Mouse (Mus musculus): ENCODE results near the gene Adgrg7. TPM values are rescaled to one million over a fixed set of nuclear protein-coding genes. Genes with fewer than 3 reads are reported as not detected.

Adgrg7 gene
- 0.03 TPM in 1 of 2 replicates, not detected in the other for polyA plus RNA-seq (2015; fragmentation: Nextera tagmentation; extraction: Ambion mirVana)

GRCm38 (mm10) chr16:56795481-56796139 is at the start of gene Adgrg7:
TSS of gene Adgrg7 (minus strand) at chr16:56795855.
- no peak for ATAC-seq (ENCODE audit: insufficient read depth)
- Histone ChIP-seq H3K4me2 (no peak within 1 kb of the TSS), H3K27ac (replicated peaks) (no peak within 1 kb of the TSS), H3K9ac (no peak within 1 kb of the TSS), H3K27me3 (no peaks in the 10 kb centered on the region), H3K4me1 (replicated peaks) (peaks cover 12% of the 10 kb centered on the region), H3K9me3 (replicated peaks) (no peaks in the 10 kb centered on the region), H3K4me3 (replicated peaks) (no peak within 1 kb of the TSS), H3K36me3 (replicated peaks) (no peaks in the 10 kb centered on the region)
- 32% methylated on average over 8 of the region's 8 CpGs for WGBS (ENCODE audit: insufficient replicate concordance)

- 45% methylated on average over 5 of the region's 5 CpGs for WGBS (ENCODE audit: insufficient replicate concordance)
- Histone ChIP-seq H3K27me3 (no peaks in the 10 kb centered on the region), H3K4me1 (replicated peaks) (no peaks in the 10 kb centered on the region), H3K9ac (no peak overlapping the region), H3K36me3 (replicated peaks) (no peaks in the 10 kb centered on the region), H3K27ac (replicated peaks) (no peak overlapping the region), H3K4me2 (no peak overlapping the region), H3K4me3 (replicated peaks) (no peak overlapping the region), H3K9me3 (replicated peaks) (no peaks in the 10 kb centered on the region)
- ATAC-seq (ENCODE audit: insufficient read depth): no peak
These were observed 47.3 kb upstream of the Adgrg7 start for GRCm38 (mm10) chr16:56842988-56843387.

GRCm38 (mm10) chr16:56833312-56833711 is 37.7 kb upstream of the Adgrg7 start:
- WGBS (ENCODE audit: insufficient replicate concordance): 66% methylated on average over 1 of the region's 1 CpGs

GRCm38 (mm10) chr16:56831986-56832385 is 36.3 kb upstream of the Adgrg7 start:
- no peak for ATAC-seq (ENCODE audit: insufficient read depth)

More at GRCm38 (mm10) chr16:56833312-56833711, 37.7 kb upstream of the Adgrg7 start:
- H3K4me3 ChIP-seq (replicated peaks): no peak overlapping the region
- H3K9ac ChIP-seq: no peak overlapping the region
- no peaks in the 10 kb centered on the region for H3K4me1 ChIP-seq (replicated peaks)
- H3K9me3 ChIP-seq (replicated peaks): no peaks in the 10 kb centered on the region
- H3K27me3 ChIP-seq: no peaks in the 10 kb centered on the region
- H3K27ac ChIP-seq (replicated peaks): no peak overlapping the region
- ATAC-seq (ENCODE audit: insufficient read depth): no peak
- no peaks in the 10 kb centered on the region for H3K36me3 ChIP-seq (replicated peaks)
- no peak overlapping the region for H3K4me2 ChIP-seq

GRCm38 (mm10) chr16:56801370-56802109 is 5.9 kb upstream of the Adgrg7 start:
- peak; percentile 96 for ATAC-seq (ENCODE audit: insufficient read depth)
- peak overlapping the region; percentile 58 for H3K27ac ChIP-seq (replicated peaks)
- WGBS (ENCODE audit: insufficient replicate concordance): 23% methylated on average over 6 of the region's 6 CpGs
- no peaks in the 10 kb centered on the region for H3K9me3 ChIP-seq (replicated peaks)
- no peaks in the 10 kb centered on the region for H3K27me3 ChIP-seq
- no peaks in the 10 kb centered on the region for H3K36me3 ChIP-seq (replicated peaks)
- no peak overlapping the region for H3K4me3 ChIP-seq (replicated peaks)
- H3K9ac ChIP-seq: no peak overlapping the region
- peaks cover 35% of the 10 kb centered on the region for H3K4me1 ChIP-seq (replicated peaks)
- H3K4me2 ChIP-seq: peak overlapping the region; percentile 19

More at GRCm38 (mm10) chr16:56831986-56832385, 36.3 kb upstream of the Adgrg7 start:
- Histone ChIP-seq H3K9ac (no peak overlapping the region), H3K4me1 (replicated peaks) (no peaks in the 10 kb centered on the region), H3K4me3 (replicated peaks) (no peak overlapping the region), H3K36me3 (replicated peaks) (no peaks in the 10 kb centered on the region), H3K27me3 (no peaks in the 10 kb centered on the region), H3K9me3 (replicated peaks) (no peaks in the 10 kb centered on the region), H3K27ac (replicated peaks) (no peak overlapping the region), H3K4me2 (no peak overlapping the region)
- 71% methylated on average over 2 of the region's 2 CpGs for WGBS (ENCODE audit: insufficient replicate concordance)

- Histone ChIP-seq H3K4me2 (peak overlapping the region; percentile 19), H3K27ac (replicated peaks) (peak overlapping the region; percentile 58)
These were observed 5.3 kb upstream of the Adgrg7 start for GRCm38 (mm10) chr16:56800946-56801345.

GRCm38 (mm10) chr16:56800469-56800868 is 4.8 kb upstream of the Adgrg7 start:
- WGBS (ENCODE audit: insufficient replicate concordance): 38% methylated on average over 2 of the region's 2 CpGs

More at GRCm38 (mm10) chr16:56800946-56801345, 5.3 kb upstream of the Adgrg7 start:
- no peak for ATAC-seq (ENCODE audit: insufficient read depth)
- H3K4me1 ChIP-seq (replicated peaks): peaks cover 35% of the 10 kb centered on the region
- no peak overlapping the region for H3K9ac ChIP-seq
- no peak overlapping the region for H3K4me3 ChIP-seq (replicated peaks)
- WGBS (ENCODE audit: insufficient replicate concordance): 65% methylated on average over 7 of the region's 7 CpGs
- no peaks in the 10 kb centered on the region for H3K27me3 ChIP-seq
- no peaks in the 10 kb centered on the region for H3K9me3 ChIP-seq (replicated peaks)
- no peaks in the 10 kb centered on the region for H3K36me3 ChIP-seq (replicated peaks)

GRCm38 (mm10) chr16:56799541-56800029 is 3.9 kb upstream of the Adgrg7 start:
- H3K9ac ChIP-seq: no peak overlapping the region
- no peak for ATAC-seq (ENCODE audit: insufficient read depth)
- H3K4me2 ChIP-seq: no peak overlapping the region
- 38% methylated on average over 3 of the region's 3 CpGs for WGBS (ENCODE audit: insufficient replicate concordance)
- peaks cover 35% of the 10 kb centered on the region for H3K4me1 ChIP-seq (replicated peaks)
- no peak overlapping the region for H3K4me3 ChIP-seq (replicated peaks)
- H3K27me3 ChIP-seq: no peaks in the 10 kb centered on the region
- H3K9me3 ChIP-seq (replicated peaks): no peaks in the 10 kb centered on the region
- H3K27ac ChIP-seq (replicated peaks): no peak overlapping the region
- no peaks in the 10 kb centered on the region for H3K36me3 ChIP-seq (replicated peaks)

More at GRCm38 (mm10) chr16:56800469-56800868, 4.8 kb upstream of the Adgrg7 start:
- Histone ChIP-seq H3K4me1 (replicated peaks) (peaks cover 35% of the 10 kb centered on the region), H3K27ac (replicated peaks) (peak overlapping the region; percentile 58; the same call in 1 of the 2 replicates), H3K9ac (no peak overlapping the region), H3K4me2 (peak overlapping the region; percentile 19), H3K9me3 (replicated peaks) (no peaks in the 10 kb centered on the region), H3K27me3 (no peaks in the 10 kb centered on the region), H3K36me3 (replicated peaks) (no peaks in the 10 kb centered on the region), H3K4me3 (replicated peaks) (no peak overlapping the region)
- ATAC-seq (ENCODE audit: insufficient read depth): no peak

- 19% methylated on average over 7 of the region's 7 CpGs for WGBS (ENCODE audit: insufficient replicate concordance)
- H3K4me3 ChIP-seq (replicated peaks): no peak overlapping the region
- peaks cover 35% of the 10 kb centered on the region for H3K4me1 ChIP-seq (replicated peaks)
- H3K27ac ChIP-seq (replicated peaks): no peak overlapping the region
- H3K27me3 ChIP-seq: no peaks in the 10 kb centered on the region
- no peaks in the 10 kb centered on the region for H3K9me3 ChIP-seq (replicated peaks)
- no peak overlapping the region for H3K9ac ChIP-seq
- no peak for ATAC-seq (ENCODE audit: insufficient read depth)
- no peak overlapping the region for H3K4me2 ChIP-seq
- H3K36me3 ChIP-seq (replicated peaks): no peaks in the 10 kb centered on the region
These were observed 3.2 kb upstream of the Adgrg7 start for GRCm38 (mm10) chr16:56798873-56799272.

GRCm38 (mm10) chr16:56794383-56795144 is 1.1 kb downstream of the Adgrg7 start:
- H3K36me3 ChIP-seq (replicated peaks): no peaks in the 10 kb centered on the region
- no peaks in the 10 kb centered on the region for H3K27me3 ChIP-seq
- no peak overlapping the region for H3K9ac ChIP-seq
- peaks cover 9% of the 10 kb centered on the region for H3K4me1 ChIP-seq (replicated peaks)
- no peak overlapping the region for H3K4me3 ChIP-seq (replicated peaks)
- H3K27ac ChIP-seq (replicated peaks): no peak overlapping the region
- no peaks in the 10 kb centered on the region for H3K9me3 ChIP-seq (replicated peaks)
- ATAC-seq (ENCODE audit: insufficient read depth): no peak
- H3K4me2 ChIP-seq: no peak overlapping the region
- WGBS (ENCODE audit: insufficient replicate concordance): 67% methylated on average over 7 of the region's 7 CpGs

GRCm38 (mm10) chr16:56793778-56794177 is 1.9 kb downstream of the Adgrg7 start:
- no peak overlapping the region for H3K4me3 ChIP-seq (replicated peaks)
- H3K9ac ChIP-seq: no peak overlapping the region
- WGBS (ENCODE audit: insufficient replicate concordance): 75% methylated on average over 1 of the region's 1 CpGs
- no peaks in the 10 kb centered on the region for H3K9me3 ChIP-seq (replicated peaks)
- ATAC-seq (ENCODE audit: insufficient read depth): no peak
- no peak overlapping the region for H3K4me2 ChIP-seq
- no peak overlapping the region for H3K27ac ChIP-seq (replicated peaks)
- H3K4me1 ChIP-seq (replicated peaks): peaks cover 2% of the 10 kb centered on the region
- H3K36me3 ChIP-seq (replicated peaks): no peaks in the 10 kb centered on the region
- H3K27me3 ChIP-seq: no peaks in the 10 kb centered on the region
